Mouse (Mus musculus): ENCODE data around the gene Dbf4.

Gene Dbf4

DNA sequence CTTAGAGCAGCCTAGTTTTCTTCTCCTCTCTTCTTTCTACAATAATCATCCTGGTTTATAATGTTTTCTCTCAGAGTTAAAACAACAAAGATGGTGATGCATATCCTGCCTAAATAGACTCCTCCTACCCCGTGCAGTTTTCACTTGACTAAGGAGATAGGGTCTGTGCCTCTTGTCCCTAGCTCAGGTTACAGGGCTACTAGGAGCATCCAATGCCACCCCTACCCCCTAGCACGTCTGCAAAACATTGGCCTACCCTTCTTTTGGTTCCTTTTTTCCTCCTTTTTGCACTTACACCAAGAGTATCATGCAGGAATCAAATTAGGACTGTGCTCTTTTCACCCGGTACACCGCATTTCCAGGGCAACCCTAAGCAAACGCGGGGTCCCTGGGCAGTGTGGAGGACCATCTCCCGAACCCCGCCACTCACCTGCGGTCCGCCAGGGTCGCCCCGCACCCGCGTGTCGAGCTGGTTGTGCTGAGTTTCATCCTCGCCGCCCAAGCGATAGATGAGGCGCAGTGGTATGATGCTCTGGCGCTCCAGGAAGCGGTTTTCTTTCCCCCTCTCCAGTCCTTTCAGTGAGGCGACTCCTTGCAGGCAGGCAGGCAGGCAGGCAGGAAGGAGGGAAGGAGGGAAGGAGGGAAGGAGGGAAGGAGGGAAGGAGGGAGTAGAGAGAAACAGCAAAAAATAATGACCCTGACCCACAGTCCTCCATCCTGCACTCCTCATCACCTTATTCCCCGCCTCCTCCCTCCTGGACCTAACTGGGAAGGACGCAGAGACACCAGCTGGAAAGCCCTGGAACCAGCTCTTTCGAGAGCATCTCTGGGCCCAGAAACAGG is 55.5 kb downstream of the Dbf4 start:
- no peak for DNase-seq

- no peak for DNase-seq
Measured at GRCm38 (mm10) chr5:8362361-8362760, 60.2 kb downstream of the Dbf4 start.

DNA sequence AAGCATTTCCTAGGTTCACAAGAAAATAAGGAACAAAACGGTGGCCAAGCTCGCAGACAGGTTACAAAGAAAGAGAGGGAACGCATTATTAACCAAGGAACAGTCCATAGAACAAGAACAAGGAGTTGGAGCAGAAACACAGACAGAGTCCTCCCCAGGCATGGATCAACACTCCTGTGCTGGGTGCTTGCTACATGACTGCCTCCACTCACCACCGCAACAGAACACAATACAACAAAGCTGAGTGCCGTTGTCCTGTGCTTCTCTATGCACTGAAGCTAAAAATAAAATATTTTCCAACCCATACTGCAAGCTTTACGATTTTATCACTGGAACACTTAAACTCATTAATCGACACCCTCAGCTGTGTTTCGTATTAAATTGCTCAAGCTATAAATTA is 64.8 kb downstream of the Dbf4 start:
- no peak for DNase-seq

GRCm38 (mm10) chr5:8356885-8357651 is 65.4 kb downstream of the Dbf4 start:
- DNase-seq: no peak

- DNase-seq: no peak
Measured at GRCm38 (mm10) chr5:8356326-8356725, 66.2 kb downstream of the Dbf4 start.

DNA sequence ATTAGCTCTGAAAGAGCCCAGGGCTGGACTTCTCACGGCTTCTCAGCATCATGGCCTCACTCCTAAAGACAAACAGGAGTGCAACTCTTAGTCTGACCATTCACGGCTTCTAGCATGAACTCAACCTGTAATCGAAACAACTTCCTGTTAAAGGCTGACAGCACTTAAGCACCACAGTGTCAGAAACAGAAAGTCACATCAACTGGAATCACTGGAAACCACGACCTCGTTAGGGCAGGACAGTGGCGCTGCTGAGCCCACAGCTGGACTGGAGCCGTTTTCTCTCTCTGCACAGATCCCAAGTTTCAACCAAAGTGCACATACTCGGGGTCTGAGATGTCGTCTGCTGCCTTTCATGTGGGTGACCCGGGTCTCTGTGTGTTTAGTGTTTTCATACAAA is 73.0 kb downstream of the Dbf4 start:
- no peak for DNase-seq

Measured in kidney, adult 18-20 months (tissue).